Mouse (Mus musculus) kidney, adult 2 months (tissue): ENCODE results near the gene Tyw3. TPM values are rescaled to one million over a fixed set of nuclear protein-coding genes. Genes with fewer than 3 reads are reported as not detected.

Experiments used
- DNase-seq: peaks from one replicate; pipeline ENCODE4 v3.0.0; 2021
- H3K27ac ChIP-seq: fragments of 200-500 bp; 2 replicates; pipeline ENCODE4 v1.5.1; 2012; ENCODE audit warnings: low read depth, low read length, control low read depth, inconsistent platforms; ENCODE audit not compliant: insufficient read depth
- H3K27me3 ChIP-seq: fragments of 200-500 bp; replicated peaks from 2 replicates; pipeline ENCODE4 v1.6.1; 2012; ENCODE audit warnings: mild to moderate bottlenecking, moderate library complexity, low read length, inconsistent platforms; ENCODE audit not compliant: control insufficient read depth, insufficient read depth
- H3K36me3 ChIP-seq: fragments of 200-500 bp; 2 replicates; pipeline ENCODE4 v1.6.1; 2012; ENCODE audit warnings: mild to moderate bottlenecking, moderate library complexity, low read length, inconsistent platforms; ENCODE audit not compliant: control insufficient read depth, insufficient read depth
- H3K4me1 ChIP-seq: fragments of 200-500 bp; 2 replicates; pipeline ENCODE4 v1.6.1; 2011; ENCODE audit warnings: low read length; ENCODE audit not compliant: control insufficient read depth, insufficient read depth
- H3K4me3 ChIP-seq: fragments of 200-500 bp; 2 replicates; pipeline ENCODE4 v1.5.1; 2011; ENCODE audit warnings: mild to moderate bottlenecking, low read depth, low read length, control low read depth; ENCODE audit not compliant: insufficient read depth
- CTCF ChIP-seq: fragments of 200-500 bp; conservative IDR thresholded peaks from 2 replicates; pipeline ENCODE4 v1.5.1; 2011; ENCODE audit warnings: low read depth, mild to moderate bottlenecking, control low read depth, low read length, moderate library complexity, mixed read lengths; ENCODE audit not compliant: insufficient read depth, insufficient read length
- POLR2A ChIP-seq: fragments of 200-500 bp; IDR thresholded peaks from one replicate; pipeline ENCODE4 v1.6.1; 2011; ENCODE audit warnings: low read depth, low read length, control low read depth
- WGBS: fragments of 180-500 bp; shearing (Covaris S2); methylation state at CpG from one replicate; pipeline ENCODE4 v1.1.7; 2018; 5-methylcytosine and 5-hydroxymethylcytosine counted together
- polyA plus RNA-seq: library from polyadenylated mRNA; depleted of rRNA; stranded (reverse); fragments of >200 nt; gene quantifications from 2 replicates; pipeline ENCODE4 v1.2.3, GENCODE M21; 2012

Gene Tyw3
- polyA plus RNA-seq, 1 experiment: 12.0 TPM

DNA sequence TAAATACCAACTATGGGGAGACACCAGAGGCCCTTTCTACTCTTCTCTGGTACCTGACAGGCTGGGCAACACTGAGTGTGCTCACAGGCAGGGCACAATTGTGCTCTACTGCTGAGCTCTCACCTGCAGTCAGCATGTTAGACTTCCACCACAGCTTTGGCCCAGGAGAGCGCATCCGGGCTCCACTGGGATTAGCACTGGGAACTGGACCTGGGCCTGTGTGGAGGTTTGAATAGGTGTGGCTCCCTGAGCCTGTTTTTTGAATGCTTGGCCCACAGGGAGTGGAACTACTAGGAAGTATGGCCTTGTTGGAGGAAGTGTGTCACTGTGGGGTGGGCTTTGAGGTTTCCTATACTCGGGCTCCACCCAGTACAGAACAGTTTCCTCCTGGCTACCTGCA lies 5.3 kb downstream of the Tyw3 start:
- Histone ChIP-seq H3K4me3 (no peak overlapping the region), H3K27me3 (no peaks in the 10 kb centered on the region), H3K36me3 (peaks cover 3% of the 10 kb centered on the region), H3K27ac (no peak overlapping the region), H3K4me1 (peaks cover 4% of the 10 kb centered on the region; the same call in 1 of the 2 replicates)
- WGBS: 89% methylated on average over 3 of the region's 3 CpGs
- DNase-seq: no peak
- no peak for TF ChIP-seq POLR2A
- no peak for TF ChIP-seq CTCF

DNA sequence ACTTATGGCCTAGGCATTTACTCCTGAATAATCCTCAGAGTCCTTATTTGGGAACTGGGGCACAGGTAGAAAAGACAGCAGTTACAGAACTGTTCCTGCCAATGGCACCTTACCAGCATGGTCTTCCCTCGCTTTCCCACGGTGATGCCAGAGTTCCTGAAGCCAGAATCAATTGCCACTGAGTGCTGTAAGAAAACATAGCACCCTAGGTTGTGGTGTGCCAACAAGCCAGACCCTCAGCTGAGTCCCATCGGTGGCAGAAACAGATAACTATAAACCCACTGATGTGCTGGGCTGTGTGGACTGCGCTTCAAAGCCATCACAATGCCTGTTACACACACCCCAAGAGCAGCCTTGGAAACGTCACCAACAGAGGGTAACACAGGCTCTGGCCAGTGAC lies 5.9 kb downstream of the Tyw3 start:
- Histone ChIP-seq H3K4me1 (peaks cover 4% of the 10 kb centered on the region; the same call in 1 of the 2 replicates), H3K27ac (no peak overlapping the region), H3K36me3 (peaks cover 3% of the 10 kb centered on the region), H3K27me3 (no peaks in the 10 kb centered on the region), H3K4me3 (no peak overlapping the region)
- DNase-seq: no peak
- TF ChIP-seq CTCF: no peak
- no peak for TF ChIP-seq POLR2A
- WGBS: 91% methylated on average over 5 of the region's 5 CpGs

DNA sequence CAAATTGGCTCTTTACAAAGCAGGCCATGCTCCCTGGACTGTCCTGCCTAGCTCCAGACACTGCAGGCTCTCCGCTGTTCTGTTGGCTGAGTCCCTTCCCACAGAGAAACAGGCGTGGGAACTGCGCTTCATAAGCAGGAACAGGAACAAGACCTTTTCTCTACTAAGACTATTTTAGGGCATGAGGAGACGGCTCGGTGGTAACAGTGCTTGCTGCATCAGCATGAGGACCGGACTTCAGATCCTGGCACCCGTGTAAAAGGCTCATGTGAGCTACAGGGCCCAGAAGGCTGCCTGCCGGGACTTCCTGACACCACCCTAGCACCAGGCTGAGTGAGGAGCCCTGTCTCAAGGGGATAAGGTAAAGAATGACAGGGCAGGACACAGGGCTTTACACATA lies 12.6 kb downstream of the Tyw3 start:
- H3K4me3 ChIP-seq: no peak overlapping the region
- 54% methylated on average over 8 of the region's 8 CpGs for WGBS
- peak overlapping the region; percentile 20; the same call in 1 of the 2 replicates for H3K27ac ChIP-seq
- H3K4me1 ChIP-seq: 0 out of 2 replicates have a peak, but pooled peaks cover 2% of the 10 kb centered on the region
- TF ChIP-seq POLR2A (no peak), CTCF (no peak)
- peaks cover 1% of the 10 kb centered on the region for H3K36me3 ChIP-seq
- H3K27me3 ChIP-seq: no peaks in the 10 kb centered on the region
- peak; percentile 71 for DNase-seq

DNA sequence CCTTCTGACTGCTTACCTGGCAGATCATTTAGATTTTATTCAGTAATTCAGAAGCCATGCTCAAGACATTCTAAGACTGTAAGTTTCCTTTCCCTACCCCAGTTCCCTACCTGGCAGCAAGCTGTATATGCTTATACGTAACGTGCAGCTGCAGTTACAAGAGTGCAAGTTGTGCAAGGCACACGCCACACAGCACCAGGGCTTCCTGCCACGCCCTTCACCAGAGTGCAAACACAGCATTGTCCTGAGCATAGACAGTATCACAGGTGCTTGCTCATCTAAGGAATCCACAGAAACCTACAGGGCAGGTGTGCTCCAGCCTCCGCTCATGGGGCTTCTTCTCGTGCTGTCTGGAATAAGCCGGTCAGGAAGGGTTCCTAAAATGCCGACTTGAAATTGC lies 19.0 kb downstream of the Tyw3 start:
- DNase-seq: no peak
- H3K27me3 ChIP-seq: no peaks in the 10 kb centered on the region
- no peak overlapping the region for H3K27ac ChIP-seq
- peaks cover 1% of the 10 kb centered on the region; the same call in 1 of the 2 replicates for H3K36me3 ChIP-seq
- no peak for TF ChIP-seq CTCF
- TF ChIP-seq POLR2A: no peak
- H3K4me3 ChIP-seq: no peak overlapping the region
- no peaks in the 10 kb centered on the region for H3K4me1 ChIP-seq
- WGBS: 85% methylated on average over 8 of the region's 8 CpGs

DNA sequence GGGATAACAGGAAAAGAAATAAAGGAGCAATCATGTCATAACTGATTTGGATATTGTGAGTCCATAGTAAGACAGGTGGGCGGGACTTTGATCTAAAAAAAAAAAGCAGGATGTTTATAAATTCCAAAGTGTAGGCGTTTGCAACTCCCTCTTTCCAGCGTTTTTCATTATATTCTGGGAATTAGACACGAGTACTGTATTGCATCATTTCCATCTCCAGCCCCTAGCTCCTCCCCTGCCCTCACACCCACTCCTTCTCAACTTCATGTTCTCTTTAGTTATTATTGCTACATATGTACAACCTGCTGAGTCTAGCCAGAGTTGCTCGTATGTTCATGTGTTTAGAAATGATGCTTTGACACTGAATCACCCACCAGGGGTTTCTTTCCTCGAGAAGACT lies 23.2 kb downstream of the Tyw3 start:
- WGBS: 44% methylated on average over 6 of the region's 6 CpGs
- H3K27me3 ChIP-seq: peaks cover 2% of the 10 kb centered on the region; the same call in 1 of the 2 replicates
- TF ChIP-seq CTCF: no peak
- no peak for TF ChIP-seq POLR2A
- no peaks in the 10 kb centered on the region for H3K36me3 ChIP-seq
- H3K27ac ChIP-seq: no peak overlapping the region
- DNase-seq: no peak
- H3K4me1 ChIP-seq: no peaks in the 10 kb centered on the region
- H3K4me3 ChIP-seq: no peak overlapping the region

DNA sequence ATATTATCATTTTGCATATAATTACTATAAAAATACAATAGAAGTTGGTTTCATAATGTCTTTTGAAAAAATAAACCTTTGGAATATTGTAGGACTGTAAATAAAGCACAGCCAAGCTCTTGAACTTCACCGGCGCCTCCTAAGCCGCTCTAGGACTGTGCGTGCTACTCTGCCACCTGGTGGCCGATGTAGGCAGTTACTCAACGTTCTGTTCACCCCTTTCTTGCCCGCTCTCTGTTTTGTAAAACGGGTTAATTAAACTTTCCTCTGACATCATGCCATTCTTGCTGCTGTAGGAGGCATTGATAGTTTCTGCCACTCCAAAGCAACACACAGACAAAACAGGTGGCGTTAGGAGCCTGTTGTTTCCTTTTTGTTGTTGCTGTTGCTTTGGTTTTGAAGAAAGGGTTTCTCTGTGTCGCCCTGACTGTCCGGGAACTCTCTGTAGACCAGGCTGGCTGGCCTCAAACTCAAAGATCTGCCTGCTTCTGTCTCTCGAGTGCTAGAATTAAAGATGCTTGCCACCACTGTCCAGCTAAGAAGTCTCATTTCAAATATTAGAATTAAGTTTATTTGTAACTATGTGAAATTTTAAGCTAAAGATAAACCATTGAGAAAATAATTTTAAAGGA lies 24.4 kb downstream of the Tyw3 start:
- Histone ChIP-seq H3K4me1 (no peaks in the 10 kb centered on the region), H3K27me3 (peaks cover 2% of the 10 kb centered on the region; the same call in 1 of the 2 replicates), H3K36me3 (no peaks in the 10 kb centered on the region), H3K4me3 (no peak overlapping the region), H3K27ac (no peak overlapping the region)
- 11% methylated on average over 12 of the region's 12 CpGs for WGBS
- DNase-seq: peak; percentile 61
- TF ChIP-seq CTCF (peak; percentile 90), POLR2A (no peak)

DNA sequence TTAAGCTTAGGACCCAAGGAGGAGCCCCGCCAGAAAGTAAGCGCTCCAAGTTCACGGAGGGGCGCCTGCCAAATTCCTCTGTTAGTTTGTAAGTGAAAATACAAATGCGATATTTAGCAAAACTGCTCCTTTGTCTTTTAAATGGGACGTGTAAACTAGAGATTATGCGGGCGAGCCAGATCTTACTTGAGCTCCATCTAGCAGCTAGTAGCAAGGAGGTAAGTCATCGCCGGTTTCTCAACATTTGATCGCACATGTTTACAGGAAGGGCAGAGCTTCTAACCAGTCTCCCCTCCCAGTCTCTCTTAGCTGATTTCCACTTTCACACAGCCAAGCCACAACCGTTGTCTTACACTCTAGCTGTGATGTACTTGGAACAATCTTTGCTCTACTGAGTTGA lies 26.1 kb downstream of the Tyw3 start:
- no peaks in the 10 kb centered on the region for H3K36me3 ChIP-seq
- TF ChIP-seq POLR2A: no peak
- TF ChIP-seq CTCF: no peak
- no peaks in the 10 kb centered on the region for H3K4me1 ChIP-seq
- WGBS: 11% methylated on average over 12 of the region's 12 CpGs
- DNase-seq: no peak
- peaks cover 2% of the 10 kb centered on the region; the same call in 1 of the 2 replicates for H3K27me3 ChIP-seq
- H3K27ac ChIP-seq: no peak overlapping the region
- H3K4me3 ChIP-seq: no peak overlapping the region
